ENCODE assay signal across 16 mouse cellular contexts in the genomic region with DNA sequence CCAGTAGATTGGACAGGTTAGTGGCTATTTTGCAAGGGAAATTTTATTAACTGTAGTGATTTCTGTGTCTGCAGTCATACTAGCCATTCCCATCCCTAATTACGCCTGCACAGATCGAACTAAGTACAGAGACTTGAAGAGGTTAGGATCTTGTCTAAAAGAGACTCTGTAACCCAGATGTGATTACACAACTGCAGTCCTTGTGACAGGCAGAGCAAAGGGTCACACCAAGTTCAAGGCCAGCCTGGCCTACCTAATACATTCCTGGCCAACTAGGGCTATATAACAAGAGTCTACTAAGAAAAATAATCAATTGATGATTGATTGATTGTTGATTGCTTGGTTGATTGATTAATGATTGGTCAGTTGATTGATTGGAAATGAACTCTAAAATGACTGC. TPM values are rescaled to one million over a fixed set of nuclear protein-coding genes. Genes with fewer than 3 reads are reported as not detected.
"Had no signal": no experiment of that assay in that cellular context is flagged by ENCODE, and none has a peak within 500 bp of the region (broad histone marks: within the 10 kb centered on the region; RNA-seq: fewer than 3 reads in every experiment).

No protein-coding gene starts in this region.

- H3K4me1 ChIP-seq: midbrain, embryonic 15.5 days had no signal

- H3K9me3 ChIP-seq: megakaryocyte, embryonic 14.5 days; midbrain, embryonic 13.5 days; midbrain, embryonic 15.5 days; neural tube, embryonic 12.5 days had no signal

- H3K27me3 ChIP-seq: megakaryocyte, embryonic 14.5 days; midbrain, embryonic 13.5 days; midbrain, embryonic 15.5 days; neural tube, embryonic 12.5 days had no signal

- H3K9ac ChIP-seq: liver, embryonic 14.5 days; lung, embryonic 14.5 days; midbrain, embryonic 13.5 days; midbrain, embryonic 15.5 days; neural tube, embryonic 12.5 days had no signal

- H3K4me2 ChIP-seq: lung, embryonic 14.5 days; midbrain, embryonic 11.5 days; midbrain, embryonic 13.5 days; midbrain, embryonic 15.5 days; neural tube, embryonic 12.5 days had no signal

- DNase-seq: lung, embryonic 14.5 days; lung, postnatal 10 days; right cerebral cortex, postnatal 14 days; spleen, adult 18-20 months; thymus, adult 18-20 months; thymus, postnatal 14 days; thymus, postnatal 36 days had no signal

- H3K36me3 ChIP-seq: midbrain, embryonic 13.5 days; midbrain, embryonic 15.5 days; neural tube, embryonic 12.5 days had no signal

- ATAC-seq: midbrain, embryonic 13.5 days; midbrain, embryonic 15.5 days had no signal

- H3K27ac ChIP-seq: liver, embryonic 14.5 days; macrophage; midbrain, embryonic 13.5 days; midbrain, embryonic 15.5 days; neural tube, embryonic 12.5 days had no signal

- H3K4me3 ChIP-seq: megakaryocyte, embryonic 14.5 days; midbrain, embryonic 13.5 days; midbrain, embryonic 15.5 days; neural tube, embryonic 12.5 days had no signal

RNA-seq across cellular contexts. Expression of gene Dleu7, which starts 43.6 kb away (rescaled TPM):
- total RNA-seq: monocyte, adult 5-6 weeks; neutrophil, adult 5-6 weeks had no signal
- polyA plus RNA-seq: macrophage had no signal
